ENCODE assay signal across 11 mouse cellular contexts in the genomic region with DNA sequence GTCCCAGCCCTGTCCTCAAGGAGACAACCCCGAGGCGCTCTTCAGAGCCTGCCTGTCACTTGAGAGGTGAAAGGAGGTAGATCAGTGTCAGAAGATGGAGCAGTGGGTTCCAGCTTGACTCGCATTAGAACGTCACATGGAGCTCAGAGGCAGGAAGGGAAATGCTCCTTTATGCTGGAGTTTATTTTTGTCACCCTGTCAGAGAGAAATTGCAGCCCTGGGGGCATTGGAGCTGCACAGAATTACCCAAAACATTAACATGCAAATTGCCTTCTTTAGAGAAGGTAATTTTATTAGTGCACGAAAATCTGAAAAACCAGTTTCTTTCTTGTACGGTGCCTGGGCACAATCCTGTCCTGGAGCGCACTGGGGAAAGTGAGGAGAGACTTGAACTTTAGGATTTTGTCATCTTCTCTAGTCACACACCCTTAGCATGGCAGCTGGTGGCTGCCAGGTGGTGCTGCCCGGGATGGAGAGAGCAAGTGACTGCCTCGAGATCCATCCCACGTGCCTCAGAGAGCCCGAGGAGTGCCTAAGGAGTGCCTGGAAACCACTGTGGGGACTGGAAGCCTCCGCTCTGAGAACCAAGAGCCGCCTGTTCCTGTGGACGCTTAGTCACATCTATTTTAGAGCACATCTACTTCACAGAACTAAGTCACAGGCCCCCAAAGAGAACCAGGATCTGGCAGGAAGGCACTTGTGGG.
DNase-seq lines count a peak whose midpoint lies in the region; ATAC-seq lines count a peak whose summit lies in the region.
"Had no signal": no experiment of that assay in that cellular context is flagged by ENCODE, and none has a peak within 500 bp of the region (broad histone marks: within the 10 kb centered on the region; RNA-seq: fewer than 3 reads in every experiment).

No protein-coding gene starts in this region.

- H3K36me3 ChIP-seq in forebrain, embryonic 13.5 days (ENCODE audit: poor library complexity, severe bottlenecking), result no peaks in the 10 kb centered on the region
- H3K36me3 ChIP-seq in forebrain, embryonic 10.5 days (replicated peaks), result no peaks in the 10 kb centered on the region
- H3K36me3 ChIP-seq in megakaryocyte, embryonic 14.5 days (replicated peaks; ENCODE audit: low read length), result peaks cover 86% of the 10 kb centered on the region
- H3K36me3 ChIP-seq: limb, embryonic 12.5 days had no signal

- H3K27me3 ChIP-seq in forebrain, embryonic 13.5 days, result no peaks in the 10 kb centered on the region
- peaks cover 30% of the 10 kb centered on the region for H3K27me3 ChIP-seq in forebrain, embryonic 10.5 days (ENCODE audit: poor library complexity, severe bottlenecking)
- H3K27me3 ChIP-seq in megakaryocyte, embryonic 14.5 days (replicated peaks), result no peaks in the 10 kb centered on the region

- peak; percentile 62 for ATAC-seq in forebrain, embryonic 13.5 days
- no peak for ATAC-seq in megakaryocyte, adult 5-6 weeks (ENCODE audit: poor library complexity, severe bottlenecking)
- ATAC-seq: activated CD4-positive, CD25-positive, alpha-beta regulatory T cell, adult 4 months had no signal

- H3K4me3 ChIP-seq in forebrain, embryonic 13.5 days, result no peak overlapping the region
- H3K4me3 ChIP-seq in forebrain, embryonic 10.5 days, result no peak overlapping the region
- peak overlapping the region; percentile 84 for H3K4me3 ChIP-seq in megakaryocyte, embryonic 14.5 days (replicated peaks)
- H3K4me3 ChIP-seq: limb, embryonic 12.5 days had no signal

- peaks cover 17% of the 10 kb centered on the region for H3K4me1 ChIP-seq in forebrain, embryonic 13.5 days
- H3K4me1 ChIP-seq in forebrain, embryonic 10.5 days, result peaks cover 21% of the 10 kb centered on the region
- H3K4me1 ChIP-seq in megakaryocyte, embryonic 14.5 days, result peaks cover 99% of the 10 kb centered on the region

- WGBS in forebrain, embryonic 13.5 days, result 37% methylated on average over 14 of the region's 14 CpGs
- WGBS in forebrain, embryonic 10.5 days, result 44% methylated on average over 14 of the region's 14 CpGs

- no peaks in the 10 kb centered on the region for H3K9me3 ChIP-seq in forebrain, embryonic 13.5 days (replicated peaks)
- H3K9me3 ChIP-seq in forebrain, embryonic 10.5 days, result no peaks in the 10 kb centered on the region
- no peaks in the 10 kb centered on the region for H3K9me3 ChIP-seq in megakaryocyte, embryonic 14.5 days
- H3K9me3 ChIP-seq: limb, embryonic 12.5 days had no signal

- H3K27ac ChIP-seq in forebrain, embryonic 13.5 days, result peak overlapping the region; percentile 45; the same call in 1 of the 2 replicates
- no peak overlapping the region for H3K27ac ChIP-seq in forebrain, embryonic 10.5 days
- H3K27ac ChIP-seq: limb, embryonic 12.5 days had no signal

- no peak overlapping the region for H3K4me2 ChIP-seq in forebrain, embryonic 13.5 days
- H3K4me2 ChIP-seq: limb, embryonic 12.5 days had no signal

- no peak overlapping the region for H3K9ac ChIP-seq in forebrain, embryonic 13.5 days
- H3K9ac ChIP-seq: limb, embryonic 12.5 days had no signal

- DNase-seq in forebrain, embryonic 10.5 days (ENCODE audit: extremely low spot score, low spot score), result no peak
- DNase-seq in left cerebral cortex, adult 9 months (ENCODE audit: low spot score in 2 of 2), result peak; percentile 56 to 77
- DNase-seq in telencephalon, adult 2 months (ENCODE audit: low read depth, low spot score), result peak; percentile 95
- no peak for DNase-seq in B cell, adult 2 months
- DNase-seq in liver, result no peak
- DNase-seq: gastrocnemius, postnatal 36 days had no signal

Comparison
In these comparisons a context has a peak if more than half of its experiments do, and no peak if none do; other contexts are left out.
1. DNase-seq: peak in left cerebral cortex, adult 9 months (2 of 2) and telencephalon, adult 2 months (single experiment); none in forebrain, embryonic 10.5 days (single experiment), B cell, adult 2 months (0 of 2) and liver (single experiment).